Mouse (Mus musculus): Measurements from ENCODE around the gene Pamr1. TPM values are rescaled to one million over a fixed set of nuclear protein-coding genes. Genes with fewer than 3 reads are reported as not detected.
A peak's percentile ranks its signal among the peaks of the same experiment; 100 is the strongest.

Gene Pamr1
- total RNA-seq (2021): 10 to 100 TPM; 58.4 to 62.8 TPM
- long read RNA-seq, experiment 1, transcript Pamr1-201 (11 exons, 2,864 nt): major isoform, 63 of 81 reads
- long read RNA-seq, experiment 1, partial matches to known transcripts: 12 of 81 reads
- long read RNA-seq, experiment 1, other reads (novel, unspliced or antisense): 6 of 81 reads
- long read RNA-seq, experiment 2, transcript Pamr1-201 (11 exons, 2,864 nt): major isoform, 75 of 89 reads
- long read RNA-seq, experiment 2, partial matches to known transcripts: 9 of 89 reads
- long read RNA-seq, experiment 2, other reads (novel, unspliced or antisense): 4 of 89 reads

DNA sequence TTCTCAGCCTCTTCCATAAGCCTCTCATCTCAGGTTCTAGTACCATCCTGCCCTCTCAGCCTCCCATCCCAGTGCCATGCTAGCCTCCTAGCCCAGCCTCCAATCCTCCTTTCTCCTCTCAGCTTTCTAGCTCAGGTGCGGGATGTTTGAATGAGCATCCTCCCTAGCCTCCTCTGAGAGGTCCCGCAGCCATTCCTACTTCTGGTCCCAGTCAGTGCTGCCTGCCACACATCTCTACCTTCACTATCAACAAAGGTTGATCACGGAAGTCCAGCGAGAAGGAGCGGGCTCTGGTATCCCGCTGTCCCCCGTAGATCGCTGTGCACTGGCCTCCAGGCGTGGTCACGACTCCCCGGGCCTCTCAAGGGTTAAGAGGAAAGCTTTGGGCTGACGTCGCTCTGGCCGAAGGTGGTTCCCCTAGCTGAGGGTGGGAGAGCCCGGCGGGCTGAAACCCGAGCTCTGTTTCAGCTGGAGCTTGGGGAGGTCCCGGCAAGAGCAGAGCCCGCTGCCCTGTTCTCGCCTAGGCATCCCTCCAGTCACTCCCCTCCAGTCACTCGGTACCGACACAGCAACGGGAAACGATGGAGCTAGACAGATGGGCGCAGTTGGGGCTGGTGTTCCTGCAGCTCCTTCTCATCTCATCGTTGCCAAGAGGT lies at the start of gene Pamr1:
Gene Pamr1, plus strand, starts transcription at position 402 of the 656 bp plus-strand sequence.
- DNase-seq (ENCODE audit: low spot score in 2 of 2): peak; percentile 35 to 70

DNA sequence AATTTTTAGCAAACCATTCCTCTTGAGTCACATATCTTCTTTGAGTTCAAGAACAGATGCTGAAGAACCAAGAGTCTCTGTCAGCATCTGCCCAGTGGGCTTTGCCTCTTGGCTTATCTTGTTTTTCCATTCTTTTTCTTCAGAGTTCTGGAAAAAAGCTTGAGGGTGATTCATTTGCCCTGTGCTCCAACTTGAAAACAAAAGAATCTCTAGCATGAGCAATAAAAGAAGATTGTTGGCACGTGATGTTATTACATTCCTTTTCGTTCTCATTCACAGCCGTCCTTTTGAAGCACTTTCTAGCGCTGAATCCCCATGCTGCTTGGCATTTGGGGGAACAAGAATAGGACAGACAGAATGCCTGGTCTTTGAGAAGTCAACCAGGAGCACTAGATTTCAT lies 42.2 kb upstream of the Pamr1 start:
- DNase-seq (ENCODE audit: low spot score in 2 of 2): no peak

DNA sequence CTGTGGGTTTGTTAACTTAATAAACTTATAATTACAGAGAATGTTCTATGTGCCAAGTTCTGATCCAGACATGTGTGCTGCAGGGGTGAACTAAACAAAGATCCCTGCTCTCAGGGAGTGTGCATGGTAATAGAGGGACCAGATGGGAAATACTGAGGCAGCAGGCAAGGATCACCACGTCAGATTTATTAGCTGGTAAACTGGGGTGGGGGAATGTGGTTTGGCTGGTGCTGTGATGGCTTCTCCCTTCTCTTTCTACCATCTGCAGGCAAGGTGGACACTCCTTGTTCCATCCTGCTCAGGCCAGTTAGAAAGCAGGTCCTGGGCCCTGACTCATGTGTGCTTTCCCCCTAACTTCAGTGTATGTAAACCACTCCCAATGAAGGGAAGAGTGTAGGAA lies 41.7 kb upstream of the Pamr1 start:
- DNase-seq (ENCODE audit: low spot score in 2 of 2): no peak

DNA sequence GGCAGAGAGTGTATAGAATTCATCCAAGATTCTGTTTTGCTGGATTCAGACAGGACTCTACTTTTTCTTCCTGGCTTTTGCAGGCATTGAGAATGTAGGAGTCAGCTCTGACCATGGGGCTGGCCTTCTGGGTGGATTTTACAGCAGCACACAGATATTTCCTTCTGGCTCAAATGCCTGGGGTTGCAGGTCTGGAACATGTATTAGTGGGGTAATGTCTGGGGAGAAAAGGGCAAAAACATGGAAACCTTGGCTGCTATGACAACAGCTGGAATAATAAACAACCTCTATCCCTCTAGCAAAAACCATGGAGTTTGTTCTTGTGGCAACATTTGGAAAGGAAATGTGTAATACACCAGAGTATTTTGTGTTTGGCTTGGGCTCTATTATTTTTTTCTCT lies 29.9 kb upstream of the Pamr1 start:
- DNase-seq (ENCODE audit: low spot score in 2 of 2): no peak

- no peak for DNase-seq (ENCODE audit: low spot score in 2 of 2)
Measured at GRCm38 (mm10) chr2:102527563-102527962, 22.2 kb upstream of the Pamr1 start.

DNA sequence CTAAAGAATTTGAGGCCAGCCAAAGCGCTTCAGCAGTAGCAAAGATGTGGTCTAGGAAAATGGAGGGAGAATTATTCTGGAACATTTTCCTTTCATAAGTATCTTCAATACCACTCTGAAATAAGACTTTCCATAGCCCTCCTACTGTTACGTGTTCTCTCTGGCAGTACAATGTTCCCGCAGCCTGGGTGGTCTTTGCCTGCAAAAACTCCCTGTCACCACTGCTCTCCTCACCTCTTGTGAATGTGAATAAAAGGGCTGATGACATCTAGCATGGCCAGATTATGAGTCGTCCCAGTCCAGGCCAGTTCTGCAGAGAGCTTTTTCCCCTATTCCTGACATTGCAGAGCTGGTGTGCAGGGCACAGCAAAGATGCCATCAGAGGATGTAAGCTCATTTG lies 16.4 kb upstream of the Pamr1 start:
- no peak for DNase-seq (ENCODE audit: low spot score in 2 of 2)

- peak in 1 of 2 experiments; percentile 43 for DNase-seq (ENCODE audit: low spot score in 2 of 2)
Measured at GRCm38 (mm10) chr2:102536766-102537165, 13.0 kb upstream of the Pamr1 start.

DNA sequence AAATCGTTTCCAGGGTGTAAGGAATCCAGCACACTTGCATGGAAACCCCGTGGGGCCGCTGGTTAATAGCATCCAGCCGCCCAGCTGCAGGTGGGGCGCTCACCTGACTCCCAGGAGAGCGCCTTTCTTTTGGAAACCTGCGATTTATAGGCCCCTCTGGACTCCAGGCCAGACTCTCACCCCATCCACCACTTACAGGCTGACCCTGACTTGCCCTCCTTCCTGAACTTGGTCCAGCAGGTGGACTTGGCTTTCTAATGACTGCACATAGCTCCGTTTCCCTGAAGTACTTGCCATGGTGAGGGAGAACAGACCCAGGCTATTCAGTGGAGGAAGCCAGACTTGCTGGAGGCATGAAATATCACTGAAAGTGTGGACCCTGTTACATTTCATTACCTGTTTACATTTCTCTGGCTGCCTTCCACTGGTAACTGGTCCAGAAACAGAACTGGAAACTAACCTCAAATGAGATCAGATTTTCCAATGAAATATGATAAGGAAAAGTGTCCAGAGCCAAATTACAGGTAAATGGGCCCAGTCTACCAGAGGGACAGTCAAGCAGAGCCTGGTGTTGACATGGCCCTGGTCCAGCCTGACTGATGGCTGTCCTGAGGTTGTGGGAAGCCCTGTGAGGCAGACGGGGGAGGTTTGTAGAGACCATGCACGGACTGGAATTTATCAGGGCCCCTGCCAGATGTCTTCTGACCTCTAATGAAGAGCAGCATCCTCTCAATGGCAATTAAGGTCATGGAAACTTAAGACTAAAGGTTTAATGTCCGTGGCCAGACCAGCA lies 9.2 kb upstream of the Pamr1 start:
- no peak for DNase-seq (ENCODE audit: low spot score in 2 of 2)

DNA sequence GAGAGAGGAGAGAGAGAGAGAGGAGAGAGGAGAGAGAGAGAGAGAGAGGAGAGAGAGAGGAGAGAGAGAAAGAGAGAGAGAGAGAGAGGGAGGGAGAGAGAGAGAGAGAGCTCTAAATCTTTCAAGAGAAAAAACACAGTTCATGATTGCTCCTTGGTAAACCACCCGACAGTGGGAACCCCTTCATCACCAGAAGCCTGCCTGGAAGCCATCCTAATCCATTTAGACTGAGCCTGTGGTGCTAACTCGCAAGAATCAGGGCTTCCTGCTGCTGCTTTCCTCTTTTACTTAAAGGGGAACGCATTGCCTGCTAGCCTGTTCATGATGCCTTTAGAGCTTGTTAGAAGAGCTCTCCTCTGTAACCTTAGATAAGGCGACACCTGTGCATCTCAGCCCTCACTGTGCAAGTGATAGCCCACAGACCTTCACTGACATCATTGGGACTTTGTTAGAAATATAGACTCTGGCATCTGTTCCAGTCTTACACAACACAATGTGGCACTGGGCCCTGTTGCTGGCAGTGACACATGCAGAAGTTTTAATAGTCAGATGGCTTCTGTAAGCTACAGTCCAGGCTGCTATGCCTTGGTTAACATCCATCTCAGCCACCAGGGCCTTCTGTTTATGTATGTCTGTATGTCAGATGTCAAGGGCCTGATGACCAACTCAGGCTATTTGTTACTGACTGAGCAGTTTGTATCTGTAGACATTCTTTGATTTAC lies 8.2 kb upstream of the Pamr1 start:
- DNase-seq (ENCODE audit: low spot score in 2 of 2): peak in 1 of 2 experiments; percentile 14

DNA sequence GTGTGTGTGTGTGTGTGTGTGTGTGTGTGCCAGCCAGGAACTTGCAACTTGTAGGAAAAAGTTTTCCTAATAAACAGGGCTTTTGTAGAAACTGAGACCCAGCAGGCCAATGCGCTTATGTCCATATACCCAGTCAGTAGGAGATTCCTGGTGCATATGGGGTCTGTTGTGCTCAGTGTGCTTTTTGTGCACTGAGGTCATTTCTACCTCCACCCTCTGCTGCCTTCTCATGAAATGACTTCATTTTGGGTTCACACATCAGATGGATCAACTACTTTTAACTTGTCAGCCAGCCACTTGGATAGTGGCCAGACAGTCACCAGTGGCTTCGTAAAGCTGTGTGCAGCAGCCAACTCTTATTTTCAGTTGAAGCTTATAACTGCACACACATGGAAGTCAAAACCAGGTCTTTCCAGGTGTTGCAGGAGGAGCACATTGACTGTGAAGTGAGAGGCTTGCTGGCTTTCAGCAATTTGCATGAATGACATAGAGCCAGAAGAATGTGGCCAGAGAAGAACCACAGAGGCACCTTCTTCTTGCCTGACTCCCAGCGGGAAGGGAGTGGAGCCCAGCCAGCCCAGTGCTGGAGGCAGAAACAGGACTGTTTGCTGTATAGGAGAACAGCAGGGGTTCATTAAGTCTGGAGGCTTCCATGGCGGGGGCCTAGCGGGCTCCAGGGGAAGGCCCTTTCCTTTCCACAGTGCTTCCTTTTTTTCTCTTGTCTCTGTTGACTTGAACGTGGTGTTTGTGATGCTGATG lies 5.7 kb upstream of the Pamr1 start:
- DNase-seq (ENCODE audit: low spot score in 2 of 2): peak in 1 of 2 experiments; percentile 32

DNA sequence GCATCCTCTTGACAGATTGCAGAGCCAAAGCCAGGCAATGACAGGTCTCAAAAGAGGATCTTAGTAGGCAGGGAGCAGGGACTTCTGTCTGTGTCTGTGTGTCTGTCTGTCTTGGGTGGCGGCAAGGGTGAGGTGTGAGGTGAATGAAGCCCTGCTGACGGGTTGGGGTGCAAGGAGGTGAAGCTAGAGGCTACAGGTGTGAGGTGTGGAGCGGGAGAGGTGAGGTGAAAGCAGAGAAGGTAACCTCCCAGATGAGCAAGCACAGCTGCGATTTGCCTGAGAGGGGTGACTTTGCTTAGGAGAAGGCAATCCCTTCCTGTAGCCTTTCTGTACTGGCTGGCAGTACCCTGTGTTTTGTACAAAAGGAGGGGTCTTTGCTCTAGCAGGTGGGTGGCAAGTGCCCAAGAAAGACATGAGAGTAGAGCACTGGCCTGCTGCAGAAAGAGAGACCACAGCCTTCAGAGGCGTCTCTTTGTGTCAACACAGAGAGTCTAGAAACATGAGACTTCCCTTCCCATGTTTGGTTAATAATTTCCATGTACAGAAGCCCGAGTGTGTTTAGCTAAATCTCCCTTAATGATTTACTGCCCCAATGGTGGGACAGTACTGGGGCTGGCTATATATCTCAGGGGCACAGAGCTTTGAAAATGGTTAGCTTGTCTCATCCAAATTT lies 1.2 kb downstream of the Pamr1 start:
- DNase-seq (ENCODE audit: low spot score in 2 of 2): no peak

- DNase-seq (ENCODE audit: low spot score in 2 of 2): no peak
Measured at GRCm38 (mm10) chr2:102551594-102551993, 1.8 kb downstream of the Pamr1 start.

GRCm38 (mm10) chr2:102552095-102552537 lies 2.3 kb downstream of the Pamr1 start:
- peak in 1 of 2 experiments; percentile 55 for DNase-seq (ENCODE audit: low spot score in 2 of 2)

- DNase-seq (ENCODE audit: low spot score in 2 of 2): no peak
Measured at GRCm38 (mm10) chr2:102557085-102557484, 7.3 kb downstream of the Pamr1 start.

GRCm38 (mm10) chr2:102558965-102559364 lies 9.2 kb downstream of the Pamr1 start:
- DNase-seq (ENCODE audit: low spot score in 2 of 2): no peak

GRCm38 (mm10) chr2:102563848-102564247 lies 14.0 kb downstream of the Pamr1 start:
- no peak for DNase-seq (ENCODE audit: low spot score in 2 of 2)

- DNase-seq (ENCODE audit: low spot score in 2 of 2): no peak
Measured at GRCm38 (mm10) chr2:102579248-102579647, 29.4 kb downstream of the Pamr1 start.

DNA sequence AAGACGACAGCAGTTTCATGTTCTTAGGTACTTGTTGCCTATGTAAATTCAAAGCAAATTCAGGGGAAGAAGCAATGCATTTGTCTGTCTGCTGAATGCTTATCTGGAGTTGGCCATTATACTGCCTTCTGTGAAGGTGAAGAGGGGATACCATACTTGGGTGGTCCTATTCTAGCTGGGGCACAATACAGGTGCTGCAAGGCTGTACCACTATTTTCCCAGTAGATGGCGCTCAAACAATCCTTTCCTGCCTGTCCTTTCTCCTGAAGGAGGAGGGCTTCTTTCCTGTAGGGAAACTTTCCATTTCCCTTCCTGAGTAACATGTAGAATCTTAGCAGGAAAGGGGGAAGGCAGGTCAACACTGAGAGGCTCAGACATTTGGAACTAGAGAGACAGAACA lies 40.2 kb downstream of the Pamr1 start:
- DNase-seq (ENCODE audit: low spot score in 2 of 2): no peak

GRCm38 (mm10) chr2:102594535-102594934 lies 44.7 kb downstream of the Pamr1 start:
- no peak for DNase-seq (ENCODE audit: low spot score in 2 of 2)

Data from gastrocnemius, postnatal 4 days (tissue).